Mouse (Mus musculus): ENCODE data around the gene Gm3336.

The Gm3336 gene

GRCm38 (mm10) chr8:70718297-70718696, at the start of gene Gm3336:
Gene Gm3336, plus strand, starts transcription at chr8:70718543.
- no peak for DNase-seq (ENCODE audit: extremely low read depth, low read depth, low spot score)

- no peak for DNase-seq (ENCODE audit: extremely low read depth, low read depth, low spot score)
Measured at GRCm38 (mm10) chr8:70671615-70672324, 46.6 kb upstream of the Gm3336 start.

DNA sequence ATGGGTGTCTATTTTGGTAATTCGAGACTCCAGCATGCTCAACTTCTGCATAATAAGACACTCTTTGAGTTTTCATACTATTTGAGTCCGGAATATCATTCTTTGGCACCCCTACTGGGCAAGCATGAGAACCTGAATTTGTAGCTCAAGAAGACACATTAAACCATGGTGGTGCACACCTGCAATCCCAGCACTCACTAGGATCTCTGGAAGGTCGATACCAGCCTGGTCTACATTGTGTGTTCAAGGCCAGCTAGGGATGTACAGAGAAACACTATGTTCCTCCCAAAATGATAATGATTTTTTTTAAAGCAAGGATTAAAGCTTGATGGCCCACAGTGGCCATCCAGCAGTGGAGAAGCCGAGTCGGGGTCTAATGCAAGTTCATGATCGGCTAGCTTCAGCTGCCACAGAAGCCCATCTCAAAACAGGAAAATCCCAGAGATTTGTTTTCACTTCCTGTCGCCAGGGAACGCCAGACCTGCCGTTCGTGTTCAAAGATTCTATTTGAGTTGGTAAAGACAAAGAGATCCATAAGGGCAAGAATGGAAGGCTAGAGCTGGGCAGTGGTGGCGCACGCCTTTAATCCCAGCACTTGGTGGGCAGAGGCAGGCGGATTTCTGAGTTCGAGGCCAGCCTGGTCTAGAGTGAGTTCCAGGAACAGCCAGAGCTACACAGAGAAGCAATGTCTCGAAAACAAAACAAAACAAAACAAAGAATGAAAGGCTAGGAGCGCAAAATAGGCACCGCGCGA, 45.8 kb upstream of the Gm3336 start:
- no peak for DNase-seq (ENCODE audit: extremely low read depth, low read depth, low spot score)

DNA sequence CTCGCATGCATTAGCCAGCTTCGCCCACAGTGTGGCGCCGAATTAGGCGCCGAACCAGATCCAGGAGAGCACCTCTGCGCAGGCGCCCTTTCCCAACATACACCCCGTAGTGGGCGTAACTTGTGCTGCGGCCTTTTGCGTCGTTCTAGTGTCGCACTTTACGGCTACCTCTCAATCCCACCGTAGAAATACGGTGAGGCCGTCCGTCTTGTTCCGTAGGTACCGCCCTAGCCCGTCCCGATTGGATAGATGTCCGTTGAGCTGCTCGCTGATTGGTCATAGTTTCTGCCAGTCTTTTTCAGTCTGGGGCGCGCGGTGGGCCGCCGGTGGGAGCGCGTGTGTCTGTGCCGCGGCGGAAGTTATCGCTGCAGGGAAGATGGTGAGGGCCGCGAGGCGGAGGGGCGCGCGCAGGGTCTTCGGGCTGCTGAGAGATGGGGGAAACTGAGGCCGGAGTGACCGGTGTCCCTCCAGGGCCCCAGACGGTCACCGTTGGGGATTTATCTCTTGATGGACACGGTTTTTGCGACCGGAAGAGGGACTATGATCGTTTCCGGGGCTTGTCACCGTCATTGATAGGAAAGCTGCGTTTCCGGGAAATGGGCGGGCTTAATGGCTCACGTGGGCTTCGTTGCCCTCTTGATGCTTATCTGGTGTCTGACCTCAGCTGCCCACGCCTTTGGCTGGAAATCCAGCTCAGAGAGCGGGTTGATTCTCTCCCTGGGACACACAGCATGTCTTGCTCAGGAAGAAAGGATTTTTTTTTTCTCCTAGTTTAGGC, 45.1 kb upstream of the Gm3336 start, which contains the start of gene Lsm4:
TSS of gene Lsm4 (plus strand) at position 170 of the 778 bp plus-strand sequence.
- DNase-seq (ENCODE audit: extremely low read depth, low read depth, low spot score), result peak; percentile 98

- DNase-seq (ENCODE audit: extremely low read depth, low read depth, low spot score), result no peak
Measured at GRCm38 (mm10) chr8:70674109-70674508, 44.2 kb upstream of the Gm3336 start.

- DNase-seq (ENCODE audit: extremely low read depth, low read depth, low spot score), result no peak
Measured at GRCm38 (mm10) chr8:70674716-70675115, 43.6 kb upstream of the Gm3336 start.

DNA sequence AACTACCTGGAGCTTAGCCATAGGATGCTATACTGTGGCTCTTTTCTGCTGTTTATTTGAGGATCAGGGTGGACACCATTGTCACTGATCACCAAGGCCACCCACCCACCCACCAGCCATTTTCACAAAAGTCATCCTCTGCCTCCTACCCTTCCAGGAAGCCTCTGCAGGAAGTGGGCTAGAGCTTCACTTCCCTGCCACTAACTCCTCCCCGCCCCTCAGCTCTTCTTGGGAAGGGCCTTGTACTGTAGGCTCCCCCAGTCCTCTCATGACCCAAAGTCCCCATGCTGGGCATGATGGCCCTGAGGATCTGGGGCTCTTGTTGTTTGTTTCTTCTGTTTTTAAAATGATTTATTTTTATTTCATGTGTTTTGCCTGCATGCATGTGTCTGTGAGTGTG, 43.0 kb upstream of the Gm3336 start:
- no peak for DNase-seq (ENCODE audit: extremely low read depth, low read depth, low spot score)

- no peak for DNase-seq (ENCODE audit: extremely low read depth, low read depth, low spot score)
Measured at GRCm38 (mm10) chr8:70677451-70678080, 40.8 kb upstream of the Gm3336 start.

GRCm38 (mm10) chr8:70678679-70679078, 39.7 kb upstream of the Gm3336 start:
- no peak for DNase-seq (ENCODE audit: extremely low read depth, low read depth, low spot score)

GRCm38 (mm10) chr8:70679404-70679803, 38.9 kb upstream of the Gm3336 start:
- DNase-seq (ENCODE audit: extremely low read depth, low read depth, low spot score), result no peak

- no peak for DNase-seq (ENCODE audit: extremely low read depth, low read depth, low spot score)
Measured at GRCm38 (mm10) chr8:70680039-70680438, 38.3 kb upstream of the Gm3336 start.

DNA sequence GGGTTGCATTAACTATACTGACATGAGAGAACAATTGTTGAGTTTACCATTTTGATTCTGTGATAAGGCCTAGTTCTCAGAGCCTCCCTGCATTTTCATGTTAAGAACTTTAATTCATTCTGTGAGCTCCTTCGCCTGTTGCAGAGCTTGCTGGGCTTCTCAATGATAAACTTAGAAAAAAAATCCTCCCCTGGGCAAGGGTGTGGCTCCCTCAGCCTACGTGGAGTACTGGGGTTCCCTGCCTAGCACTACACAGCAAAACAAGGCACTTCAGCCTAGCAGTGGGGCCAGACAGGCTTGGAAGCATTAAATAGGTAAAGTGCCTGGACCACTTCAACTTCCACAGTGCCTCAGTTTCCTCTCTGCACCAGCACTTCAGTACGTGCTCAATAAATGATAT, 36.9 kb upstream of the Gm3336 start:
- DNase-seq (ENCODE audit: extremely low read depth, low read depth, low spot score), result no peak

DNA sequence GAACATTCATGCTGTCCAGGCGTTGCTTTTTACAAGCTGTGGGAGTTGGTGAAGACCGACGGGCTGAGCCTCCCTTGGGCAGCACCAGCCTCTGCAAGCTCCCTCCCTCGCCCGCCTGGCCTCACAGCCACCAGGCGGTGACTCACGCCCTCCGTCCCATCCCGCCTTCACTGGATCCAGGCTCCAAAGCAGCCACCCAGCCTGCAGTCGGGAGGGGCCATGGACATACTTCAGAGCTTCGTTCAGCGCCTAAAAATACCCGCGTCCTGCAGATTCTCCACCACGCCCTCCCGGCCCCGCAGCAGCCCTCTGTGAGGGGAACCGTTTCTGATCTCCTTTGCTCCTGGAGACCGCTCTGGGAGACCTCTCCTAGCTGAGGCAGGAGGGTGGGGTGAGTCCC, 36.1 kb upstream of the Gm3336 start:
- no peak for DNase-seq (ENCODE audit: extremely low read depth, low read depth, low spot score)

DNA sequence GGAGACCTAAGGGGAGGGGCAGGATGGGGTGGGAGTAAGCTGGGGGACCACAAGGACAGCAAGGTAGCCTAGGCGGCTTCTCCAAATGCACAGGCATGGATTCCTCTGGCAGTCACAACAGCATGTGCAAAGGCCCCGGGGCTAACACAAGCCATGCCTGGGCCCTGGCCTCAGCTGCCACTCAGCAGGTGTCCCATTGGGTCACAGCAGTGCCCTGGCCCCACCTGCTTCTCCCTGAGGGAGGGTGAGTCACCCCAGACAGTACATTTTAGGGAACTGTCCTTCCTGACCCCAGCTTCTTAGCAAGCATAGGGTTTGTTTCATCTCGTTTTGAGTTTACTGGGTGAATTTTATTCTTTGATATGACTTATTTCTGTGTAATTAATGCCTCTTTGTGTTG, 35.7 kb upstream of the Gm3336 start:
- no peak for DNase-seq (ENCODE audit: extremely low read depth, low read depth, low spot score)

- no peak for DNase-seq (ENCODE audit: extremely low read depth, low read depth, low spot score)
Measured at GRCm38 (mm10) chr8:70684291-70684690, 34.1 kb upstream of the Gm3336 start.

DNA sequence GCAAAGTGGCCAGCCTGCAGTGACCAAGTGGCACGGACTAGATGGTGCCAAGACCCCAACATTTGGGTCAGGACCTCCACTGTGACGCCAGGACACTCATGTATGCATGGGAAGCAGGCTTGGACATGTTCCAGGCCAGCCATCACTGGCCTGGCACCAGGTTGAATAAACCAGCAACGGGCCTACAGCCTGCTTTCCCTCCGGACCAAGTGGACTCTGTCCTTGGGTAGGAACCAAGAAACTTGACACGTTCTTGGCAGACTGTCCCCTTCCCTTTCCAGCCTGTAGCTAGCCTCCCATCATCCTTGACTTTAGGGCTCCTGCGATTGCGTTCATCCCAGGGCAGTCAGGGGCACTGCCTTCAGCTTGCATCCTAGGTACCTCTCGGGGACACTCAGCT, 30.8 kb upstream of the Gm3336 start:
- no peak for DNase-seq (ENCODE audit: extremely low read depth, low read depth, low spot score)

DNA sequence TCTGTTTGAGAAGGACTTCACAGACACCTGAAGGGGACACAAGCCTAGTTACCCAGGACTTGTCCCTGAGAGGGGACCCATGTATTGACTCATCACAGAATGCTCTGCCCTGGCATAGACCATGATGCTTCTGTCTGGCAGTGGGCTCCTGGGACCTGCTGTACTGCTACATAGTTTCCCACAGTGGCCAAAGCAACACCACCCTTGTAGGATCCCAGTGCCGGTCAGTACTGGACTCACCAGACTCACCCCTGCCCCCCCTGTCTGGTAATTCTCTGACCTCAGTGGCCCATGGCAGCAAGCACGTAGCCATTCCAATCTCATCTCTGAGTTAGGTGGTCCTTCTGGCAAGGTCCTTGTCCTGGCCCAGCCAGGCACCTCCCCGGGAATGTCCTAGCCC, 30.2 kb upstream of the Gm3336 start:
- DNase-seq (ENCODE audit: extremely low read depth, low read depth, low spot score), result no peak

GRCm38 (mm10) chr8:70689892-70690390, 28.4 kb upstream of the Gm3336 start:
- DNase-seq (ENCODE audit: extremely low read depth, low read depth, low spot score), result no peak

GRCm38 (mm10) chr8:70691230-70691629, 27.1 kb upstream of the Gm3336 start:
- DNase-seq (ENCODE audit: extremely low read depth, low read depth, low spot score), result no peak

- DNase-seq (ENCODE audit: extremely low read depth, low read depth, low spot score), result no peak
Measured at GRCm38 (mm10) chr8:70691727-70692231, 26.6 kb upstream of the Gm3336 start.

DNA sequence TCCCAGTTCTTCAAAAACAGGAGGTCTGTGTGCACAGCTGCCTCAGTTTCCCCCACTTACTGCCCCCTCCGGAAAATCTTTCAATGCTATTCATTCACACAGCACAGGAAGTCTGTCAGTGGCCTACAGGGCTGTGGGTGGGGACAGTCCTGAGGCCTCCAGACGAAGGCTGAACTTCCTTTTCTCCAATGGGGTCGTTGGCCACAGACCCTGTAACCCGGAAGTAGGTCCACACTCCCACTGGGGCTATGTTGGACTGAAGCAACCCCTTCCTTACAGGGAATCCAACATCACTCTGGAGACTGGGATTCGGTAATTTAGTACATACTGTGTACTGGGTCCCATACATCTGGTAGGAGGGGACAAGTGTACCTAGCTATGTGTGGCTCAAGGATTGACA, 24.7 kb upstream of the Gm3336 start:
- DNase-seq (ENCODE audit: extremely low read depth, low read depth, low spot score), result no peak

Measured in fat pad, adult 2 months (tissue).